Mouse (Mus musculus): ENCODE measurements around the gene Atoh8. TPM values are rescaled to one million over a fixed set of nuclear protein-coding genes. Genes with fewer than 3 reads are reported as not detected.
A peak's percentile ranks its signal among the peaks of the same experiment; 100 is the strongest.

The Atoh8 gene
- total RNA-seq, 2 experiments from 2014 or later, result 8.3 to 9.1 TPM

GRCm38 (mm10) chr6:72254588-72255075 lies 19.3 kb upstream of the Atoh8 start:
- DNase-seq, result peak; percentile 67 to 71

- peak; percentile 54 to 76 for DNase-seq
Measured at GRCm38 (mm10) chr6:72253911-72254587, 18.7 kb upstream of the Atoh8 start.

GRCm38 (mm10) chr6:72253168-72253567 lies 17.8 kb upstream of the Atoh8 start:
- DNase-seq, result peak in 1 of 2 experiments; percentile 50

- DNase-seq, result no peak
Measured at GRCm38 (mm10) chr6:72252433-72252832, 17.1 kb upstream of the Atoh8 start.

GRCm38 (mm10) chr6:72249981-72250380 lies 14.6 kb upstream of the Atoh8 start:
- DNase-seq, result no peak

GRCm38 (mm10) chr6:72248150-72248914 lies 13.0 kb upstream of the Atoh8 start:
- DNase-seq, result no peak

GRCm38 (mm10) chr6:72246303-72246702 lies 10.9 kb upstream of the Atoh8 start:
- no peak for DNase-seq

GRCm38 (mm10) chr6:72244569-72245285 lies 9.3 kb upstream of the Atoh8 start:
- DNase-seq, result peak; percentile 54 to 61

GRCm38 (mm10) chr6:72244144-72244549 lies 8.8 kb upstream of the Atoh8 start:
- peak; percentile 94 to 95 for DNase-seq

- DNase-seq, result no peak
Measured at GRCm38 (mm10) chr6:72242532-72243320, 7.3 kb upstream of the Atoh8 start.

- no peak for DNase-seq
Measured at GRCm38 (mm10) chr6:72241843-72242154, 6.4 kb upstream of the Atoh8 start.

GRCm38 (mm10) chr6:72241133-72241842 lies 5.9 kb upstream of the Atoh8 start:
- peak in 1 of 2 experiments; percentile 71 for DNase-seq

GRCm38 (mm10) chr6:72240042-72240441 lies 4.7 kb upstream of the Atoh8 start:
- DNase-seq, result no peak

GRCm38 (mm10) chr6:72237035-72237434 lies 1.7 kb upstream of the Atoh8 start:
- peak; percentile 86 to 95 for DNase-seq

- peak in 1 of 2 experiments; percentile 30 for DNase-seq
Measured at GRCm38 (mm10) chr6:72235807-72236407, 530 bp upstream of the Atoh8 start.

- DNase-seq, result peak in 1 of 2 experiments; percentile 56
Measured at GRCm38 (mm10) chr6:72234372-72235097, 842 bp downstream of the Atoh8 start.

GRCm38 (mm10) chr6:72233950-72234349 lies 1.4 kb downstream of the Atoh8 start:
- DNase-seq, result no peak

GRCm38 (mm10) chr6:72232870-72233269 lies 2.5 kb downstream of the Atoh8 start:
- DNase-seq, result no peak

GRCm38 (mm10) chr6:72232411-72232810 lies 3.0 kb downstream of the Atoh8 start:
- DNase-seq, result peak in 1 of 2 experiments; percentile 39

GRCm38 (mm10) chr6:72230875-72231274 lies 4.5 kb downstream of the Atoh8 start:
- no peak for DNase-seq

All from heart, adult 18-20 months (tissue).